Mouse (Mus musculus): ENCODE measurements around the gene Nxnl1. TPM values are rescaled to one million over a fixed set of nuclear protein-coding genes. Genes with fewer than 3 reads are reported as not detected.

Nxnl1 gene
- polyA plus RNA-seq, 1 experiment from 2014 or later = not detected

- Histone ChIP-seq H3K36me3 (peaks cover 15% of the 10 kb centered on the region; the same call in 1 of the 2 replicates), H3K9me3 (no peaks in the 10 kb centered on the region), H3K27ac (replicated peaks) (no peak overlapping the region), H3K4me3 (no peak overlapping the region), H3K4me2 (replicated peaks) (no peak overlapping the region), H3K4me1 (peaks cover 17% of the 10 kb centered on the region), H3K27me3 (no peaks in the 10 kb centered on the region), H3K9ac (replicated peaks) (no peak overlapping the region)
- no peak for ATAC-seq (replicated peaks)
- WGBS = 79% methylated on average over 1 of the region's 1 CpGs
These were observed 12.6 kb upstream of the Nxnl1 start for GRCm38 (mm10) chr8:71579009-71579408.

- H3K4me2 ChIP-seq (replicated peaks) = no peak overlapping the region
- WGBS = 72% methylated on average over 4 of the region's 4 CpGs
These were observed 11.5 kb upstream of the Nxnl1 start for GRCm38 (mm10) chr8:71577856-71578387.

GRCm38 (mm10) chr8:71575020-71575419 lies 8.6 kb upstream of the Nxnl1 start:
- ATAC-seq (replicated peaks) = no peak
- Histone ChIP-seq H3K9ac (replicated peaks) (no peak overlapping the region), H3K36me3 (no peaks in the 10 kb centered on the region), H3K4me1 (peaks cover 39% of the 10 kb centered on the region), H3K4me2 (replicated peaks) (no peak overlapping the region), H3K9me3 (no peaks in the 10 kb centered on the region), H3K27ac (replicated peaks) (no peak overlapping the region), H3K4me3 (no peak overlapping the region), H3K27me3 (no peaks in the 10 kb centered on the region)
- 79% methylated on average over 1 of the region's 1 CpGs for WGBS

More at GRCm38 (mm10) chr8:71577856-71578387, 11.5 kb upstream of the Nxnl1 start:
- H3K36me3 ChIP-seq = peaks cover 12% of the 10 kb centered on the region; the same call in 1 of the 2 replicates
- H3K27ac ChIP-seq (replicated peaks) = no peak overlapping the region
- H3K27me3 ChIP-seq = no peaks in the 10 kb centered on the region
- no peak overlapping the region for H3K4me3 ChIP-seq
- no peak overlapping the region for H3K9ac ChIP-seq (replicated peaks)
- H3K4me1 ChIP-seq = peaks cover 24% of the 10 kb centered on the region
- no peak for ATAC-seq (replicated peaks)
- no peaks in the 10 kb centered on the region for H3K9me3 ChIP-seq

GRCm38 (mm10) chr8:71574426-71574825 lies 8.0 kb upstream of the Nxnl1 start:
- Histone ChIP-seq H3K4me1 (peaks cover 34% of the 10 kb centered on the region), H3K9me3 (no peaks in the 10 kb centered on the region), H3K36me3 (no peaks in the 10 kb centered on the region), H3K27ac (replicated peaks) (no peak overlapping the region; the same call in 1 of the 2 replicates), H3K4me3 (no peak overlapping the region), H3K27me3 (no peaks in the 10 kb centered on the region), H3K4me2 (replicated peaks) (no peak overlapping the region), H3K9ac (replicated peaks) (no peak overlapping the region)
- no peak for ATAC-seq (replicated peaks)
- 65% methylated on average over 7 of the region's 7 CpGs for WGBS

- Histone ChIP-seq H3K36me3 (no peaks in the 10 kb centered on the region), H3K9ac (replicated peaks) (peak overlapping the region; percentile 17), H3K27me3 (no peaks in the 10 kb centered on the region), H3K9me3 (no peaks in the 10 kb centered on the region), H3K4me1 (peaks cover 46% of the 10 kb centered on the region), H3K4me2 (replicated peaks) (peak overlapping the region; percentile 49), H3K27ac (replicated peaks) (peak overlapping the region; percentile 70), H3K4me3 (peak overlapping the region; percentile 15)
- 38% methylated on average over 9 of the region's 9 CpGs for WGBS
- no peak for ATAC-seq (replicated peaks)
These were observed 6.6 kb upstream of the Nxnl1 start for GRCm38 (mm10) chr8:71572847-71573633.

- WGBS = 79% methylated on average over 2 of the region's 2 CpGs
- no peaks in the 10 kb centered on the region for H3K27me3 ChIP-seq
- no peaks in the 10 kb centered on the region for H3K36me3 ChIP-seq
- no peak for ATAC-seq (replicated peaks)
- peak overlapping the region; percentile 49 for H3K4me2 ChIP-seq (replicated peaks)
- peak overlapping the region; percentile 70 for H3K27ac ChIP-seq (replicated peaks)
- H3K9ac ChIP-seq (replicated peaks) = no peak overlapping the region
- H3K4me3 ChIP-seq = peak overlapping the region; percentile 61
- H3K9me3 ChIP-seq = no peaks in the 10 kb centered on the region
- peaks cover 46% of the 10 kb centered on the region for H3K4me1 ChIP-seq
These were observed 5.7 kb upstream of the Nxnl1 start for GRCm38 (mm10) chr8:71572077-71572476.

- no peaks in the 10 kb centered on the region for H3K36me3 ChIP-seq
- peaks cover 46% of the 10 kb centered on the region for H3K4me1 ChIP-seq
- H3K27ac ChIP-seq (replicated peaks) = peak overlapping the region; percentile 86
- no peaks in the 10 kb centered on the region for H3K9me3 ChIP-seq
- H3K4me2 ChIP-seq (replicated peaks) = peak overlapping the region; percentile 49
- peak; percentile 92 for ATAC-seq (replicated peaks)
- H3K9ac ChIP-seq (replicated peaks) = peak overlapping the region; percentile 67
- peak overlapping the region; percentile 61 for H3K4me3 ChIP-seq
- H3K27me3 ChIP-seq = no peaks in the 10 kb centered on the region
- WGBS = under 1% methylated on average over 41 of the region's 41 CpGs
These were observed 4.0 kb upstream of the Nxnl1 start for GRCm38 (mm10) chr8:71570291-71570954.

GRCm38 (mm10) chr8:71569366-71570290 lies 3.2 kb upstream of the Nxnl1 start:
- ATAC-seq (replicated peaks) = peak; percentile 81
- Histone ChIP-seq H3K4me2 (replicated peaks) (peak overlapping the region; percentile 49), H3K4me3 (peak overlapping the region; percentile 61), H3K27me3 (no peaks in the 10 kb centered on the region), H3K9me3 (no peaks in the 10 kb centered on the region), H3K36me3 (no peaks in the 10 kb centered on the region), H3K4me1 (peaks cover 45% of the 10 kb centered on the region), H3K27ac (replicated peaks) (peak overlapping the region; percentile 86), H3K9ac (replicated peaks) (peak overlapping the region; percentile 67)
- WGBS = under 1% methylated on average over 51 of the region's 51 CpGs

- H3K4me2 ChIP-seq (replicated peaks) = peak overlapping the region; percentile 49
- H3K27ac ChIP-seq (replicated peaks) = peak overlapping the region; percentile 86
- ATAC-seq (replicated peaks) = no peak
- H3K4me1 ChIP-seq = peaks cover 38% of the 10 kb centered on the region
- no peaks in the 10 kb centered on the region for H3K36me3 ChIP-seq
- 14% methylated on average over 6 of the region's 6 CpGs for WGBS
- H3K4me3 ChIP-seq = peak overlapping the region; percentile 61
- peak overlapping the region; percentile 67 for H3K9ac ChIP-seq (replicated peaks)
- no peaks in the 10 kb centered on the region for H3K27me3 ChIP-seq
- H3K9me3 ChIP-seq = no peaks in the 10 kb centered on the region
These were observed 2.5 kb upstream of the Nxnl1 start for GRCm38 (mm10) chr8:71568941-71569340.

GRCm38 (mm10) chr8:71568387-71568937 lies 2.1 kb upstream of the Nxnl1 start, which contains the start of gene Slc27a1:
Gene Slc27a1 (plus strand): TSS chr8:71568882.
- Histone ChIP-seq H3K4me2 (replicated peaks) (peak within 1 kb of the TSS; percentile 49), H3K36me3 (no peaks in the 10 kb centered on the region), H3K4me3 (peak within 1 kb of the TSS; percentile 61), H3K4me1 (peaks cover 38% of the 10 kb centered on the region), H3K9me3 (no peaks in the 10 kb centered on the region), H3K27me3 (no peaks in the 10 kb centered on the region), H3K9ac (replicated peaks) (peak within 1 kb of the TSS; percentile 67), H3K27ac (replicated peaks) (peak within 1 kb of the TSS; percentile 86)
- no peak for ATAC-seq (replicated peaks)
- 10% methylated on average over 13 of the region's 13 CpGs for WGBS

- H3K27ac ChIP-seq (replicated peaks) = no peak overlapping the region
These were observed 1.2 kb upstream of the Nxnl1 start for GRCm38 (mm10) chr8:71567587-71567986.

More at GRCm38 (mm10) chr8:71567587-71567986, 1.2 kb upstream of the Nxnl1 start:
- no peaks in the 10 kb centered on the region for H3K36me3 ChIP-seq
- WGBS = 77% methylated on average over 7 of the region's 7 CpGs
- no peak overlapping the region for H3K4me3 ChIP-seq
- no peaks in the 10 kb centered on the region for H3K9me3 ChIP-seq
- no peak overlapping the region for H3K4me2 ChIP-seq (replicated peaks)
- ATAC-seq (replicated peaks) = no peak
- peaks cover 34% of the 10 kb centered on the region for H3K4me1 ChIP-seq
- peaks cover 7% of the 10 kb centered on the region for H3K27me3 ChIP-seq
- no peak overlapping the region for H3K9ac ChIP-seq (replicated peaks)
